Mouse (Mus musculus) liver, postnatal 0 days (tissue): Measurements from ENCODE around the gene Calu. TPM values are rescaled to one million over a fixed set of nuclear protein-coding genes. Genes with fewer than 3 reads are reported as not detected.

ENCODE experiments used
- ATAC-seq: fragments of 200-750 bp; cut with Nextera tagmentation; 2 replicates; pipeline ENCODE4 v1.8.0; 2017; ENCODE audit warnings: mild to moderate bottlenecking, moderate library complexity
- DNase-seq: peaks from one replicate; pipeline ENCODE4 v3.0.0-alpha.2; 2016
- H3K27ac ChIP-seq: fragments of 300-500 bp; sonication (generic); 2 replicates; pipeline ENCODE4 v1.5.1; 2014; ENCODE audit warnings: antibody characterized with exemption, moderate library complexity, mild to moderate bottlenecking, low read depth
- H3K27me3 ChIP-seq: fragments of 300-500 bp; sonication (generic); 2 replicates; pipeline ENCODE4 v1.6.1; 2014; ENCODE audit warnings: low read length, control low read depth, mixed read lengths; ENCODE audit not compliant: insufficient read depth
- H3K36me3 ChIP-seq: fragments of 300-500 bp; sonication (generic); replicated peaks from 2 replicates; pipeline ENCODE4 v1.6.1; 2014; ENCODE audit warnings: mild to moderate bottlenecking, control low read depth, low read length, moderate library complexity, mixed read lengths; ENCODE audit not compliant: insufficient read depth
- H3K4me1 ChIP-seq: fragments of 300-500 bp; sonication (generic); 2 replicates; pipeline ENCODE4 v1.6.1; 2014; ENCODE audit warnings: antibody characterized with exemption, mild to moderate bottlenecking, control low read depth; ENCODE audit not compliant: insufficient read depth
- H3K4me2 ChIP-seq: fragments of 300-500 bp; sonication (generic); 2 replicates; pipeline ENCODE4 v1.6.1; 2014; ENCODE audit warnings: low read depth, mild to moderate bottlenecking, low read length, moderate library complexity, mixed read lengths
- H3K4me3 ChIP-seq: fragments of 300-500 bp; sonication (generic); 2 replicates; pipeline ENCODE4 v1.5.1; 2014; ENCODE audit warnings: low read depth, low read length
- H3K9ac ChIP-seq: fragments of 300-500 bp; sonication (generic); replicated peaks from 2 replicates; pipeline ENCODE4 v1.6.1; 2014; ENCODE audit warnings: mild to moderate bottlenecking, moderate library complexity
- H3K9me3 ChIP-seq: fragments of 300-500 bp; sonication (generic); 2 replicates; pipeline ENCODE4 v1.6.1; 2016; ENCODE audit warnings: mild to moderate bottlenecking, control low read depth, low read length, mixed read lengths
- CTCF ChIP-seq: sonication (generic); IDR thresholded peaks from 2 replicates; pipeline ENCODE4 v1.5.1; 2016; ENCODE audit warnings: antibody characterized with exemption, low read depth
- EP300 ChIP-seq: IDR thresholded peaks from 2 replicates; pipeline ENCODE4 v1.6.1; 2016; ENCODE audit warnings: antibody characterized with exemption, low read depth, mild to moderate bottlenecking
- WGBS: fragments of 180-500 bp; shearing (Covaris S2); extraction: QIAGEN DNeasy Blood & Tissue Kit; methylation state at CpG from one replicate; pipeline ENCODE4 v1.1.7; 2014; ENCODE audit not compliant: insufficient replicate concordance; 5-methylcytosine and 5-hydroxymethylcytosine counted together
- microRNA-seq: library from miRNA; unstranded; fragments of <30 nt; microRNA quantifications from one replicate; pipeline ENCODE4, GENCODE M21; 2016
- polyA plus RNA-seq: library from polyadenylated mRNA; unstranded; fragments of >200 nt; fragmentation: Nextera tagmentation; extraction: Ambion mirVana; gene quantifications from 2 replicates; pipeline ENCODE4 v1.2.1, GENCODE M21; 2015

The Calu gene
- polyA plus RNA-seq, 1 experiment from 2014 or later = 63.8 TPM

- peak; percentile 49 for DNase-seq
- H3K27ac ChIP-seq = no peak overlapping the region
- H3K4me3 ChIP-seq = no peak overlapping the region
- no peaks in the 10 kb centered on the region for H3K9me3 ChIP-seq
- no peaks in the 10 kb centered on the region for H3K36me3 ChIP-seq
- H3K9ac ChIP-seq = no peak overlapping the region
- ATAC-seq = no peak
- 12% methylated on average over 33 of the region's 34 CpGs for WGBS
- no peak overlapping the region for H3K4me2 ChIP-seq
- peaks cover 2% of the 10 kb centered on the region; the same call in 1 of the 2 replicates for H3K4me1 ChIP-seq
- peaks cover 33% of the 10 kb centered on the region for H3K27me3 ChIP-seq
- no peak for TF ChIP-seq EP300
- peak; percentile 24; the same call in 1 of the 2 replicates for TF ChIP-seq CTCF
Measured at GRCm38 (mm10) chr6:29402693-29403342, 54.9 kb downstream of the Calu start.

DNA sequence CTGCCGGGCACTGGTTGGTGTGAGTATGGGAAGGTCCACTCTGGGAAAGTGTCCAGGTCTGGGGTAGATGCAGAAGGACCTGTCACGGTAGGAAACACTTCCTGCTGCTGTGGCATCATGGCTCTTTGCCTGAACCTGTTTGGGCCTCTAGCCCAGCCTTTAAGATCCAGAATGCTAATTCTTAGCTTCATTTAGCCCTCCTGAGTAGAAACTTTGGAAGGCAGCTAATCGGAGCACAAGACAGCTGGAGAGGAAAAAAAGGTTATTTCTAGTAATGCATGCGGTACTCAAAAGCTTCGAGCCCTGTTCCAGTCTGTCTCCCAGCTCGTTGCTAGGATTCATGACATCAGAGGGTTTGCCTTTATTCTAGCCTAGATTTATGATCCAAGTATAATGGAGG is 58.5 kb downstream of the Calu start:
- 76% methylated on average over 6 of the region's 6 CpGs for WGBS
- ATAC-seq (no peak), DNase-seq (no peak)
- H3K36me3 ChIP-seq = no peaks in the 10 kb centered on the region
- no peak overlapping the region for H3K4me3 ChIP-seq
- peaks cover 14% of the 10 kb centered on the region for H3K27me3 ChIP-seq
- no peak overlapping the region for H3K9ac ChIP-seq
- TF ChIP-seq EP300 (no peak), CTCF (no peak)
- H3K27ac ChIP-seq = no peak overlapping the region
- H3K9me3 ChIP-seq = no peaks in the 10 kb centered on the region
- H3K4me1 ChIP-seq = peaks cover 2% of the 10 kb centered on the region; the same call in 1 of the 2 replicates
- H3K4me2 ChIP-seq = no peak overlapping the region

- H3K27ac ChIP-seq = no peak overlapping the region
- H3K9me3 ChIP-seq = no peaks in the 10 kb centered on the region
- ATAC-seq (no peak), DNase-seq (no peak)
- H3K4me2 ChIP-seq = no peak overlapping the region
- no peaks in the 10 kb centered on the region for H3K4me1 ChIP-seq
- H3K27me3 ChIP-seq = 0 out of 2 replicates have a peak, but pooled peaks cover 3% of the 10 kb centered on the region
- 56% methylated on average over 9 of the region's 9 CpGs for WGBS
- no peak overlapping the region for H3K9ac ChIP-seq
- TF ChIP-seq EP300 (no peak), CTCF (no peak)
- H3K4me3 ChIP-seq = no peak overlapping the region
- H3K36me3 ChIP-seq = no peaks in the 10 kb centered on the region
Measured at GRCm38 (mm10) chr6:29415446-29415845, 67.6 kb downstream of the Calu start.

DNA sequence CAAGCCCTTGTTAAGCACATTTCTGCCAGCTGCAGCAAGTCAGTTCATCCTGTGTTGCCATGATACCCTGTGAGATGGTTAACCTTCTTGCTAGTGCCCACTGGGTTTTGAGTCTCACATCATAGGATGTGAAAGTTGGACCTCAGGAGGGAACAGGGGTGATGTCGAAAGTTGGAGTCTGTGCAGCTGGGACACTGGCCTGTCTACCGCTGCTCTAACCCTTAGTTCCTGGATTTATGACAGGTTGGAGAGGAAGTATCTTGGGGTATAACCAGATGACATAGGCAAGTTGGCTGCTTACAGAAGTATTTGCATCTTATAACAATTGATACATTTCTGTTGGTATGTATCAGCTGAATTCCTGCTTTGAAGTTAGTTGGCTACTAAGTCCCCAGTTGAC is 72.7 kb downstream of the Calu start:
- TF ChIP-seq EP300 = no peak
- TF ChIP-seq CTCF = no peak
- Histone ChIP-seq H3K4me2 (no peak overlapping the region), H3K27me3 (0 out of 2 replicates have a peak, but pooled peaks cover 3% of the 10 kb centered on the region), H3K36me3 (no peaks in the 10 kb centered on the region), H3K9ac (no peak overlapping the region), H3K27ac (no peak overlapping the region), H3K4me1 (no peaks in the 10 kb centered on the region), H3K9me3 (no peaks in the 10 kb centered on the region), H3K4me3 (no peak overlapping the region)
- DNase-seq (no peak), ATAC-seq (no peak)
- 35% methylated on average over 2 of the region's 2 CpGs for WGBS

GRCm38 (mm10) chr6:29425118-29425517 is 77.2 kb downstream of the Calu start:
- Histone ChIP-seq H3K4me3 (no peak overlapping the region), H3K9ac (no peak overlapping the region), H3K27me3 (no peaks in the 10 kb centered on the region), H3K4me1 (no peaks in the 10 kb centered on the region), H3K9me3 (no peaks in the 10 kb centered on the region), H3K36me3 (no peaks in the 10 kb centered on the region), H3K27ac (no peak overlapping the region), H3K4me2 (no peak overlapping the region)
- 80% methylated on average over 8 of the region's 8 CpGs for WGBS
- ATAC-seq = no peak
- no peak for TF ChIP-seq EP300
- TF ChIP-seq CTCF = no peak
- DNase-seq = no peak

DNA sequence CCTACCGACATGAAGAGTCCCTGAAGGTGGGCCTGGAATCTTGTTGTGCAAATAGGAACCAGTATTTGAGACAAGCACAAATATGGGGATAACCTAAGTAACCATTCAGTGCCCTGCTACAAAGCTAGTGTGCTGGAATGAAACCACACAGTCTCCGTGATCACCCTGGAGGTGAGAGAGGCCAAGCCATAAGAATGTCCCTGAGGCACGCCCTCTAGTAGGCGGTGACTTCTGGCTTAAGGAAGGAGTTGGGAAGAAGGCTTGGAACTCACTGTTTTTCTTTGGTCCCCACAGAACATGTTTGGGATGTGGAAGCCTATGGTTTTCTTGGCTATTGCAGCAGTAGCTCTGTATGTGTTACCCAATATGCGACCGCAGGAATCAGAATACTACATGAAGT is 78.5 kb downstream of the Calu start:
- Histone ChIP-seq H3K4me1 (no peaks in the 10 kb centered on the region), H3K9me3 (no peaks in the 10 kb centered on the region), H3K4me3 (no peak overlapping the region), H3K27me3 (peaks cover 7% of the 10 kb centered on the region), H3K4me2 (no peak overlapping the region), H3K27ac (no peak overlapping the region), H3K9ac (no peak overlapping the region), H3K36me3 (no peaks in the 10 kb centered on the region)
- ATAC-seq (no peak), DNase-seq (no peak)
- TF ChIP-seq CTCF (no peak), EP300 (no peak)
- 75% methylated on average over 6 of the region's 6 CpGs for WGBS

Small RNA genes within 50 kb of the gene (microRNA-seq; reads per million reads assigned to microRNA genes)
- not detected for gene Gm26220
- gene Gm44354 = not detected

Other genes starting within 250 kb of the Calu start
- 6.6 and 8.2 TPM in 2 replicates for gene Rbm28, start 183.1 kb upstream of the Calu start, polyA plus RNA-seq
- gene Prrt4, start 168.5 kb upstream of the Calu start, polyA plus RNA-seq = not detected in 2 replicates
- gene Impdh1, start 131.7 kb upstream of the Calu start, polyA plus RNA-seq = 7.3 and 7.7 TPM in 2 replicates
- 24.1 and 29.0 TPM in 2 replicates for gene Hilpda, start 75.6 kb upstream of the Calu start, polyA plus RNA-seq
- gene Fam71f2, start 68.5 kb upstream of the Calu start, polyA plus RNA-seq = 0.11 and 0.28 TPM in 2 replicates
- not detected in 2 replicates for gene Fam71f1, start 28.9 kb upstream of the Calu start, polyA plus RNA-seq
- gene Opn1sw, start 40.4 kb downstream of the Calu start, polyA plus RNA-seq = 0.06 and 0.12 TPM in 2 replicates
- 0.09 and 0.22 TPM in 2 replicates for gene Ccdc136, start 48.2 kb downstream of the Calu start, polyA plus RNA-seq
- 0.07 and 0.24 TPM in 2 replicates for gene Flnc, start 85.2 kb downstream of the Calu start, polyA plus RNA-seq
- 165 and 170 TPM in 2 replicates for gene Atp6v1f, start 119.6 kb downstream of the Calu start, polyA plus RNA-seq
- gene Atp6v1fnb, start 123.4 kb downstream of the Calu start, polyA plus RNA-seq = not detected in 2 replicates
- 2.2 and 2.3 TPM in 2 replicates for gene Kcp, start 159.9 kb downstream of the Calu start, polyA plus RNA-seq
- gene Irf5, start 178.6 kb downstream of the Calu start, polyA plus RNA-seq = 11.8 and 12.0 TPM in 2 replicates